Mouse (Mus musculus) lung, adult 2 months (tissue): ENCODE measurements around the gene Slc25a29.

Experiments
- CTCF ChIP-seq: fragments of 200-500 bp; IDR thresholded peaks from 2 replicates; pipeline ENCODE4 v1.5.1; 2011; ENCODE audit warnings: mild to moderate bottlenecking, low read length, control low read depth; ENCODE audit not compliant: insufficient read depth
- POLR2A ChIP-seq: fragments of 200-500 bp; IDR thresholded peaks from 2 replicates; pipeline ENCODE4 v1.6.1; 2011; ENCODE audit warnings: low read depth, mild to moderate bottlenecking, control low read depth, low read length, borderline replicate concordance; ENCODE audit errors: extremely low read depth

DNA sequence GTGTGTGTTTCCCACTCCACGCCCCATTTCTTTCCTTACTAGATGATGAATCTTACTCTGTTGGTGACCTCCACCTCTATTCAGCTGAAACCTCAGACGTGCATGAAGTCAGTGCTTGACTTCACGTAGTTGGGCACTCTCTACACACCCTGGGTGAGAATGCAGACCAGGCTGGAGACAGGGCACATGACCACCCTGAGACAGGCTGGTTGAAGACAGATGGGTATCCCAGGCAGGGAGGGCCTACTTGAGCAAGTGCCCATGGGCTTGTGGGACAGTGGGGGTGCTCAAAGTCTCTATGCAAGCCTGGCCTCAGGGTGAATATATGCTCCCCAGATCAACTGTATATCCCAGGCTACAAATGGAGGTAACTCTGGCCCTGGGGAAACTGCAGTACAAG is 1.3 kb downstream of the Slc25a29 start:
- TF ChIP-seq CTCF (no peak), POLR2A (no peak)
